Mouse (Mus musculus) CH12.LX (cell line): ENCODE measurements around the gene Arhgef19. TPM values are rescaled to one million over a fixed set of nuclear protein-coding genes. Genes with fewer than 3 reads are reported as not detected.

Experiments used
- DNase-seq: peaks from one replicate; pipeline ENCODE4 v3.0.0-alpha.2; 2013; ENCODE audit errors: extremely low read depth
- H3K27ac ChIP-seq: 2 replicates; pipeline ENCODE4 v1.5.1; 2012; ENCODE audit warnings: low read depth, mild to moderate bottlenecking, control low read depth, moderate library complexity; ENCODE audit not compliant: insufficient read depth
- H3K27me3 ChIP-seq: replicated peaks from 2 replicates; pipeline ENCODE3; 2012; ENCODE audit warnings: inconsistent platforms
- H3K36me3 ChIP-seq, 2 experiments: replicated peaks in 1 of 2; 2 replicates each; pipeline versions ENCODE3 to v1.6.1; 2012; ENCODE audit warnings: inconsistent platforms in 1 of 2, low read length in 1 of 2, mild to moderate bottlenecking in 1 of 2, mixed read lengths in 1 of 2, moderate library complexity in 1 of 2; ENCODE audit not compliant: control insufficient read depth in 1 of 2, insufficient read depth in 1 of 2
- H3K4me1 ChIP-seq, 2 experiments: 2 replicates each; pipeline ENCODE4 v1.6.1; 2012; ENCODE audit warnings: inconsistent platforms in 1 of 2, moderate library complexity in 1 of 2; ENCODE audit not compliant: insufficient read depth in 2 of 2, control insufficient read depth in 1 of 2
- H3K4me2 ChIP-seq: 2 replicates; pipeline ENCODE4 v1.6.1; 2012; ENCODE audit warnings: low read depth, mild to moderate bottlenecking, control low read depth; ENCODE audit not compliant: poor library complexity, insufficient read depth, severe bottlenecking
- H3K4me3 ChIP-seq, 3 experiments: fragments of 150-350 bp in 1 of 3; sonication (generic) in 1 of 3; replicated peaks in 1 of 3; 2 replicates each; pipeline versions ENCODE3 to v1.5.1; 2011 to 2012; ENCODE audit warnings: low read depth in 2 of 3, low read length in 2 of 3, mild to moderate bottlenecking in 2 of 3, moderate library complexity in 2 of 3, control low read depth in 1 of 3, improper control_type of control experiment in 1 of 3, inconsistent platforms in 1 of 3, mixed read lengths in 1 of 3; ENCODE audit not compliant: poor library complexity in 1 of 3
- H3K79me2 ChIP-seq: replicated peaks from 2 replicates; pipeline ENCODE4 v1.6.1; 2012; ENCODE audit warnings: mild to moderate bottlenecking, moderate library complexity; ENCODE audit not compliant: control insufficient read depth, poor library complexity, insufficient read depth, severe bottlenecking; ENCODE audit errors: extremely low read depth
- H3K9ac ChIP-seq: 2 replicates; pipeline ENCODE4 v1.6.1; 2012; ENCODE audit warnings: low read depth, mild to moderate bottlenecking, control low read depth, moderate library complexity; ENCODE audit not compliant: insufficient read depth
- H3K9me3 ChIP-seq: replicated peaks from 2 replicates; pipeline ENCODE3; 2012; ENCODE audit warnings: low read length, inconsistent platforms, mixed read lengths
- BHLHE40 ChIP-seq: IDR thresholded peaks from 2 replicates; pipeline ENCODE4 v1.6.1; 2011; ENCODE audit warnings: mild to moderate bottlenecking, low read depth, low read length, improper control_type of control experiment
- CHD1 ChIP-seq: IDR thresholded peaks from 2 replicates; pipeline ENCODE4 v1.6.1; 2012; ENCODE audit warnings: low read depth, low read length, improper control_type of control experiment, inconsistent platforms
- CHD2 ChIP-seq: IDR thresholded peaks from 2 replicates; pipeline ENCODE4 v1.6.1; 2011; ENCODE audit warnings: low read length, improper control_type of control experiment
- CTCF ChIP-seq, 2 experiments: IDR thresholded peaks in 1 of 2; conservative IDR thresholded peaks in 1 of 2; 2 replicates each; pipeline ENCODE4 v1.5.1; 2011 to 2012; ENCODE audit warnings: low read depth in 2 of 2, low read length in 2 of 2, improper control_type of control experiment in 1 of 2, inconsistent platforms in 1 of 2, mild to moderate bottlenecking in 1 of 2, moderate library complexity in 1 of 2
- ELF1 ChIP-seq: IDR thresholded peaks from 2 replicates; pipeline ENCODE4 v1.6.1; 2014; ENCODE audit warnings: low read depth, mild to moderate bottlenecking, inconsistent platforms, low read length, improper control_type of control experiment
- GABPA ChIP-seq: IDR thresholded peaks from 2 replicates; pipeline ENCODE4 v1.6.1; 2012; ENCODE audit warnings: low read depth, low read length, improper control_type of control experiment, inconsistent platforms; ENCODE audit not compliant: insufficient replicate concordance
- HCFC1 ChIP-seq: IDR thresholded peaks from 2 replicates; pipeline ENCODE4 v1.6.1; 2012; ENCODE audit warnings: low read depth, mild to moderate bottlenecking, inconsistent platforms, low read length, improper control_type of control experiment
- IRF4 ChIP-seq: IDR thresholded peaks from 2 replicates; pipeline ENCODE4 v1.6.1; 2014; ENCODE audit warnings: low read depth, mild to moderate bottlenecking, inconsistent platforms, low read length, improper control_type of control experiment
- JUND ChIP-seq: conservative IDR thresholded peaks from 2 replicates; pipeline ENCODE4 v1.6.1; 2011; ENCODE audit warnings: low read depth, low read length, improper control_type of control experiment
- KAT2A ChIP-seq: IDR thresholded peaks from 2 replicates; pipeline ENCODE4 v1.6.1; 2012; ENCODE audit warnings: low read length, improper control_type of control experiment, inconsistent platforms; ENCODE audit not compliant: insufficient replicate concordance
- MAFK ChIP-seq: IDR thresholded peaks from 2 replicates; pipeline ENCODE4 v1.6.1; 2011; ENCODE audit warnings: low read length, improper control_type of control experiment; ENCODE audit not compliant: insufficient replicate concordance
- MXI1 ChIP-seq: IDR thresholded peaks from 2 replicates; pipeline ENCODE4 v1.6.1; 2011; ENCODE audit warnings: mild to moderate bottlenecking, low read depth, low read length, improper control_type of control experiment
- NRF1 ChIP-seq: IDR thresholded peaks from 2 replicates; pipeline ENCODE4 v1.6.1; 2014; ENCODE audit warnings: low read depth, mild to moderate bottlenecking, inconsistent platforms, low read length, improper control_type of control experiment, moderate library complexity
- PAX5 ChIP-seq: IDR thresholded peaks from 2 replicates; pipeline ENCODE4 v1.6.1; 2012; ENCODE audit warnings: low read length, inconsistent platforms, mixed read lengths
- POLR2AphosphoS2 ChIP-seq: IDR thresholded peaks from 2 replicates; pipeline ENCODE4 v1.6.1; 2011; ENCODE audit warnings: low read depth, low read length, improper control_type of control experiment
- RAD21 ChIP-seq: IDR thresholded peaks from 2 replicates; pipeline ENCODE4 v1.6.1; 2011; ENCODE audit warnings: low read depth, mild to moderate bottlenecking, low read length, improper control_type of control experiment, moderate library complexity
- RCOR1 ChIP-seq: conservative IDR thresholded peaks from 2 replicates; pipeline ENCODE4 v1.6.1; 2012; ENCODE audit warnings: low read depth, mild to moderate bottlenecking, inconsistent platforms, low read length, improper control_type of control experiment
- SMC3 ChIP-seq: IDR thresholded peaks from 2 replicates; pipeline ENCODE4 v1.6.1; 2011; ENCODE audit warnings: low read depth, low read length, improper control_type of control experiment
- TCF12 ChIP-seq: IDR thresholded peaks from 2 replicates; pipeline ENCODE4 v1.6.1; 2014; ENCODE audit warnings: low read depth, mild to moderate bottlenecking, inconsistent platforms, low read length, improper control_type of control experiment
- UBTF ChIP-seq: IDR thresholded peaks from 2 replicates; pipeline ENCODE4 v1.6.1; 2012; ENCODE audit warnings: low read depth, mild to moderate bottlenecking, inconsistent platforms, low read length, improper control_type of control experiment, moderate library complexity
- USF1 ChIP-seq: IDR thresholded peaks from 2 replicates; pipeline ENCODE4 v1.6.1; 2014; ENCODE audit warnings: low read depth, mild to moderate bottlenecking, inconsistent platforms, low read length, improper control_type of control experiment
- ZC3H11A ChIP-seq: IDR thresholded peaks from 2 replicates; pipeline ENCODE4 v1.6.1; 2012; ENCODE audit warnings: low read depth, mild to moderate bottlenecking, inconsistent platforms, low read length, improper control_type of control experiment
- ZKSCAN1 ChIP-seq: IDR thresholded peaks from 2 replicates; pipeline ENCODE4 v1.6.1; 2012; ENCODE audit warnings: low read depth, inconsistent platforms, low read length, improper control_type of control experiment, borderline replicate concordance
- ZMIZ1 ChIP-seq: IDR thresholded peaks from 2 replicates; pipeline ENCODE4 v1.6.1; 2012; ENCODE audit warnings: low read depth, mild to moderate bottlenecking, inconsistent platforms, low read length, improper control_type of control experiment
- dilution Hi-C: fragments of 300-500 bp; cut with MboI; formaldehyde crosslinking; loops from 2 replicates; pipeline ENCODE4 v1.14.3; 2020; ENCODE audit warnings: low sequenced_read_pairs; ENCODE audit not compliant: extremely low pct_unique_long_range_greater_than_20kb, extremely low pct_ligation_motif_present
- in situ Hi-C: fragments of 300-500 bp; cut with MboI; formaldehyde crosslinking; loops from 3 replicates; pipeline ENCODE4 v1.14.3; 2019; ENCODE audit warnings: low sequenced_read_pairs, low pct_ligation_motif_present, low pct_unique_long_range_greater_than_20kb, mixed read lengths
- polyA plus RNA-seq: library from polyadenylated mRNA; unstranded; fragments of >175 nt; gene quantifications from 2 replicates; pipeline ENCODE4 v1.2.1, GENCODE M21; 2012; ENCODE audit warnings: low read depth; ENCODE audit not compliant: insufficient read length
- total RNA-seq, 2 experiments: library from RNA; depleted of rRNA; stranded (reverse); fragments of 300-350 nt in 1 of 2; fragments of >200 nt in 1 of 2; gene quantifications; 2 replicates each; pipeline ENCODE4 v1.2.3; 2012 to 2014

Arhgef19 gene
- total and polyA plus RNA-seq, 3 experiments, result 0.19 to 0.21 TPM; not detected in 1

GRCm38 (mm10) chr4:141265979-141266637 lies 26.8 kb downstream of the Arhgef19 start:
- Histone ChIP-seq H3K4me3 (no peak overlapping the region), H3K4me1 (no peaks in the 10 kb centered on the region), H3K36me3 (no peaks in the 10 kb centered on the region), H3K9me3 (peaks cover 29% of the 10 kb centered on the region), H3K9ac (no peak overlapping the region), H3K27ac (no peak overlapping the region), H3K4me2 (no peak overlapping the region)
- in situ Hi-C loops, result no loop called here
- no peak for DNase-seq
- dilution Hi-C loops, result no loop called here
- no peak for TF ChIP-seq CHD1
- TF ChIP-seq NRF1, result no peak
- TF ChIP-seq, all 38 proteins: peak for 0
- Histone ChIP-seq H3K79me2 (no peaks in the 10 kb centered on the region), H3K27me3 (peaks cover 33% of the 10 kb centered on the region)

- Histone ChIP-seq H3K4me3 (no peak overlapping the region), H3K27me3 (peaks cover 42% of the 10 kb centered on the region), H3K79me2 (no peaks in the 10 kb centered on the region), H3K36me3 (no peaks in the 10 kb centered on the region), H3K4me2 (no peak overlapping the region), H3K9me3 (peaks cover 23% of the 10 kb centered on the region), H3K9ac (no peak overlapping the region), H3K27ac (no peak overlapping the region), H3K4me1 (peaks cover 3 to 4% of the 10 kb centered on the region in 2 experiments; a peak in 2 of 4 replicates)
- no peak for TF ChIP-seq POLR2AphosphoS2
- no peak for TF ChIP-seq KAT2A
- TF ChIP-seq MXI1, result no peak
- no peak for TF ChIP-seq ZKSCAN1
- TF ChIP-seq TCF12, result no peak
- TF ChIP-seq UBTF, result no peak
- no peak for TF ChIP-seq PAX5
- no peak for TF ChIP-seq CHD2
- DNase-seq, result no peak
- dilution Hi-C loops, result no loop called here
- in situ Hi-C loops, result no loop called here
Measured at GRCm38 (mm10) chr4:141267250-141267649, 28.0 kb downstream of the Arhgef19 start.

- Histone ChIP-seq H3K9ac (no peak overlapping the region), H3K36me3 (no peaks in the 10 kb centered on the region), H3K4me1 (peaks cover 3 to 8% of the 10 kb centered on the region in 2 experiments; a peak in 2 of 4 replicates), H3K79me2 (no peaks in the 10 kb centered on the region), H3K4me2 (no peak overlapping the region), H3K27me3 (peaks cover 38% of the 10 kb centered on the region), H3K9me3 (peaks cover 19% of the 10 kb centered on the region), H3K27ac (no peak overlapping the region), H3K4me3 (no peak overlapping the region)
- in situ Hi-C loops, result no loop called here
- dilution Hi-C loops, result no loop called here
- DNase-seq, result peak; percentile 45
- no peak for TF ChIP-seq RCOR1
- TF ChIP-seq POLR2AphosphoS2, result no peak
- no peak for TF ChIP-seq CHD2
- no peak for TF ChIP-seq ZC3H11A
- peak; percentile 69 to 76 for TF ChIP-seq CTCF (conservative IDR thresholded peaks at IDR 0.05 in 1 of 2, IDR thresholded peaks at IDR 0.05 in 1 of 2; ENCODE audit: low read depth in 2 of 2, low read length in 2 of 2)
- TF ChIP-seq ZMIZ1, result no peak
- TF ChIP-seq UBTF, result no peak
- TF ChIP-seq ZKSCAN1, result no peak
- peak; percentile 30 for TF ChIP-seq RAD21
- peak; percentile 60 for TF ChIP-seq SMC3
- no peak for TF ChIP-seq KAT2A
- TF ChIP-seq MAFK, result no peak
- TF ChIP-seq USF1, result no peak
- TF ChIP-seq TCF12, result no peak
- TF ChIP-seq GABPA, result no peak
- TF ChIP-seq IRF4, result no peak
- no peak for TF ChIP-seq ELF1
- TF ChIP-seq BHLHE40, result no peak
- TF ChIP-seq HCFC1, result no peak
- no peak for TF ChIP-seq JUND
Measured at GRCm38 (mm10) chr4:141267837-141268236, 28.5 kb downstream of the Arhgef19 start.
